Mouse (Mus musculus): Measurements from ENCODE around the gene Myzap. TPM values are rescaled to one million over a fixed set of nuclear protein-coding genes. Genes with fewer than 3 reads are reported as not detected.

Myzap gene
- polyA plus RNA-seq, 1 experiment from 2014 or later: 1.9 TPM

GRCm38 (mm10) chr9:71611876-71612275 is 19.7 kb upstream of the Myzap start:
- H3K9me3 ChIP-seq (ENCODE audit: control insufficient read depth, low read length): no peaks in the 10 kb centered on the region
- H3K27me3 ChIP-seq (replicated peaks; ENCODE audit: control insufficient read depth, insufficient read depth, low read length): no peaks in the 10 kb centered on the region
- no peak for ATAC-seq
- 81% methylated on average over 4 of the region's 4 CpGs for WGBS
- no peak overlapping the region for H3K27ac ChIP-seq (ENCODE audit: low read depth, low read length)
- no peak overlapping the region for H3K4me2 ChIP-seq (ENCODE audit: low read length)
- no peak overlapping the region for H3K9ac ChIP-seq (ENCODE audit: low read depth, low read length)
- no peaks in the 10 kb centered on the region for H3K4me1 ChIP-seq (ENCODE audit: control insufficient read depth, insufficient read depth, low read depth, low read length)
- no peaks in the 10 kb centered on the region for H3K36me3 ChIP-seq (ENCODE audit: control insufficient read depth, insufficient read depth, low read length)
- no peak overlapping the region for H3K4me3 ChIP-seq (ENCODE audit: low read length)

GRCm38 (mm10) chr9:71609010-71609409 is 16.9 kb upstream of the Myzap start:
- H3K9me3 ChIP-seq (ENCODE audit: control insufficient read depth, low read length): no peaks in the 10 kb centered on the region
- H3K36me3 ChIP-seq (ENCODE audit: control insufficient read depth, insufficient read depth, low read length): no peaks in the 10 kb centered on the region
- WGBS: 77% methylated on average over 6 of the region's 6 CpGs
- H3K4me2 ChIP-seq (ENCODE audit: low read length): no peak overlapping the region
- no peaks in the 10 kb centered on the region for H3K27me3 ChIP-seq (replicated peaks; ENCODE audit: control insufficient read depth, insufficient read depth, low read length)
- no peak overlapping the region for H3K9ac ChIP-seq (ENCODE audit: low read depth, low read length)
- H3K4me1 ChIP-seq (ENCODE audit: control insufficient read depth, insufficient read depth, low read depth, low read length): no peaks in the 10 kb centered on the region
- H3K4me3 ChIP-seq (ENCODE audit: low read length): no peak overlapping the region
- H3K27ac ChIP-seq (ENCODE audit: low read depth, low read length): no peak overlapping the region
- ATAC-seq: no peak

GRCm38 (mm10) chr9:71606296-71607057 is 14.3 kb upstream of the Myzap start:
- ATAC-seq: no peak
- no peaks in the 10 kb centered on the region for H3K36me3 ChIP-seq (ENCODE audit: control insufficient read depth, insufficient read depth, low read length)
- no peak overlapping the region for H3K9ac ChIP-seq (ENCODE audit: low read depth, low read length)
- no peak overlapping the region for H3K27ac ChIP-seq (ENCODE audit: low read depth, low read length)
- no peak overlapping the region for H3K4me3 ChIP-seq (ENCODE audit: low read length)
- no peaks in the 10 kb centered on the region for H3K27me3 ChIP-seq (replicated peaks; ENCODE audit: control insufficient read depth, insufficient read depth, low read length)
- H3K4me2 ChIP-seq (ENCODE audit: low read length): no peak overlapping the region
- H3K4me1 ChIP-seq (ENCODE audit: control insufficient read depth, insufficient read depth, low read depth, low read length): no peaks in the 10 kb centered on the region
- no peaks in the 10 kb centered on the region for H3K9me3 ChIP-seq (ENCODE audit: control insufficient read depth, low read length)
- 85% methylated on average over 13 of the region's 13 CpGs for WGBS

- H3K4me2 ChIP-seq (ENCODE audit: low read length): no peak overlapping the region
- H3K4me3 ChIP-seq (ENCODE audit: low read length): no peak overlapping the region
- no peaks in the 10 kb centered on the region for H3K36me3 ChIP-seq (ENCODE audit: control insufficient read depth, insufficient read depth, low read length)
- no peak overlapping the region for H3K9ac ChIP-seq (ENCODE audit: low read depth, low read length)
- H3K9me3 ChIP-seq (ENCODE audit: control insufficient read depth, low read length): no peaks in the 10 kb centered on the region
- no peak overlapping the region for H3K27ac ChIP-seq (ENCODE audit: low read depth, low read length)
- H3K4me1 ChIP-seq (ENCODE audit: control insufficient read depth, insufficient read depth, low read depth, low read length): no peaks in the 10 kb centered on the region
- ATAC-seq: no peak
- 36% methylated on average over 6 of the region's 6 CpGs for WGBS
- H3K27me3 ChIP-seq (replicated peaks; ENCODE audit: control insufficient read depth, insufficient read depth, low read length): no peaks in the 10 kb centered on the region
These were observed 12.9 kb upstream of the Myzap start for GRCm38 (mm10) chr9:71604914-71605635.

GRCm38 (mm10) chr9:71599861-71600260 is 7.7 kb upstream of the Myzap start:
- Histone ChIP-seq H3K27ac (ENCODE audit: low read depth, low read length) (no peak overlapping the region), H3K27me3 (replicated peaks; ENCODE audit: control insufficient read depth, insufficient read depth, low read length) (no peaks in the 10 kb centered on the region), H3K4me1 (ENCODE audit: control insufficient read depth, insufficient read depth, low read depth, low read length) (no peaks in the 10 kb centered on the region), H3K4me2 (ENCODE audit: low read length) (no peak overlapping the region), H3K9ac (ENCODE audit: low read depth, low read length) (no peak overlapping the region), H3K36me3 (ENCODE audit: control insufficient read depth, insufficient read depth, low read length) (no peaks in the 10 kb centered on the region), H3K9me3 (ENCODE audit: control insufficient read depth, low read length) (no peaks in the 10 kb centered on the region), H3K4me3 (ENCODE audit: low read length) (no peak overlapping the region)
- ATAC-seq: no peak
- 80% methylated on average over 7 of the region's 7 CpGs for WGBS

- peaks cover 4% of the 10 kb centered on the region; the same call in 1 of the 2 replicates for H3K4me1 ChIP-seq (ENCODE audit: control insufficient read depth, insufficient read depth, low read depth, low read length)
- H3K27ac ChIP-seq (ENCODE audit: low read depth, low read length): no peak overlapping the region
- no peak overlapping the region for H3K9ac ChIP-seq (ENCODE audit: low read depth, low read length)
- H3K36me3 ChIP-seq (ENCODE audit: control insufficient read depth, insufficient read depth, low read length): no peaks in the 10 kb centered on the region
- H3K4me3 ChIP-seq (ENCODE audit: low read length): no peak overlapping the region
- no peak overlapping the region for H3K4me2 ChIP-seq (ENCODE audit: low read length)
- WGBS: 64% methylated on average over 6 of the region's 6 CpGs
- H3K9me3 ChIP-seq (ENCODE audit: control insufficient read depth, low read length): no peaks in the 10 kb centered on the region
- no peak for ATAC-seq
- H3K27me3 ChIP-seq (replicated peaks; ENCODE audit: control insufficient read depth, insufficient read depth, low read length): no peaks in the 10 kb centered on the region; the same call in 1 of the 2 replicates
These were observed 4.7 kb upstream of the Myzap start for GRCm38 (mm10) chr9:71596888-71597287.

- H3K9ac ChIP-seq (ENCODE audit: low read depth, low read length): peak overlapping the region; percentile 75
- no peaks in the 10 kb centered on the region; the same call in 1 of the 2 replicates for H3K27me3 ChIP-seq (replicated peaks; ENCODE audit: control insufficient read depth, insufficient read depth, low read length)
- no peak for ATAC-seq
- peak overlapping the region; percentile 63 for H3K4me3 ChIP-seq (ENCODE audit: low read length)
- H3K27ac ChIP-seq (ENCODE audit: low read depth, low read length): no peak overlapping the region
- 38% methylated on average over 6 of the region's 6 CpGs for WGBS
- no peaks in the 10 kb centered on the region for H3K36me3 ChIP-seq (ENCODE audit: control insufficient read depth, insufficient read depth, low read length)
- H3K4me1 ChIP-seq (ENCODE audit: control insufficient read depth, insufficient read depth, low read depth, low read length): peaks cover 4% of the 10 kb centered on the region; the same call in 1 of the 2 replicates
- no peaks in the 10 kb centered on the region for H3K9me3 ChIP-seq (ENCODE audit: control insufficient read depth, low read length)
- peak overlapping the region; percentile 94 for H3K4me2 ChIP-seq (ENCODE audit: low read length)
These were observed 571 bp upstream of the Myzap start for GRCm38 (mm10) chr9:71592577-71593285.

GRCm38 (mm10) chr9:71591106-71591505 is 1.1 kb downstream of the Myzap start:
- no peak overlapping the region for H3K9ac ChIP-seq (ENCODE audit: low read depth, low read length)
- no peak for ATAC-seq
- 75% methylated on average over 5 of the region's 5 CpGs for WGBS

GRCm38 (mm10) chr9:71589771-71590170 is 2.4 kb downstream of the Myzap start:
- Histone ChIP-seq H3K27me3 (replicated peaks; ENCODE audit: control insufficient read depth, insufficient read depth, low read length) (no peaks in the 10 kb centered on the region; the same call in 1 of the 2 replicates), H3K4me2 (ENCODE audit: low read length) (no peak overlapping the region), H3K4me1 (ENCODE audit: control insufficient read depth, insufficient read depth, low read depth, low read length) (peaks cover 4% of the 10 kb centered on the region; the same call in 1 of the 2 replicates), H3K9me3 (ENCODE audit: control insufficient read depth, low read length) (no peaks in the 10 kb centered on the region), H3K36me3 (ENCODE audit: control insufficient read depth, insufficient read depth, low read length) (no peaks in the 10 kb centered on the region), H3K9ac (ENCODE audit: low read depth, low read length) (no peak overlapping the region), H3K4me3 (ENCODE audit: low read length) (no peak overlapping the region), H3K27ac (ENCODE audit: low read depth, low read length) (no peak overlapping the region)
- no peak for ATAC-seq
- 71% methylated on average over 7 of the region's 7 CpGs for whole genome bisulfite sequencing

More at GRCm38 (mm10) chr9:71591106-71591505, 1.1 kb downstream of the Myzap start:
- Histone ChIP-seq H3K27ac (ENCODE audit: low read depth, low read length) (no peak overlapping the region), H3K4me1 (ENCODE audit: control insufficient read depth, insufficient read depth, low read depth, low read length) (peaks cover 4% of the 10 kb centered on the region; the same call in 1 of the 2 replicates), H3K9me3 (ENCODE audit: control insufficient read depth, low read length) (no peaks in the 10 kb centered on the region), H3K4me2 (ENCODE audit: low read length) (no peak overlapping the region), H3K36me3 (ENCODE audit: control insufficient read depth, insufficient read depth, low read length) (no peaks in the 10 kb centered on the region), H3K4me3 (ENCODE audit: low read length) (no peak overlapping the region), H3K27me3 (replicated peaks; ENCODE audit: control insufficient read depth, insufficient read depth, low read length) (no peaks in the 10 kb centered on the region; the same call in 1 of the 2 replicates)

Measured in hindbrain, embryonic 16.5 days (tissue).